25 mouse cellular contexts compared by ENCODE assay signal in the genomic region with DNA sequence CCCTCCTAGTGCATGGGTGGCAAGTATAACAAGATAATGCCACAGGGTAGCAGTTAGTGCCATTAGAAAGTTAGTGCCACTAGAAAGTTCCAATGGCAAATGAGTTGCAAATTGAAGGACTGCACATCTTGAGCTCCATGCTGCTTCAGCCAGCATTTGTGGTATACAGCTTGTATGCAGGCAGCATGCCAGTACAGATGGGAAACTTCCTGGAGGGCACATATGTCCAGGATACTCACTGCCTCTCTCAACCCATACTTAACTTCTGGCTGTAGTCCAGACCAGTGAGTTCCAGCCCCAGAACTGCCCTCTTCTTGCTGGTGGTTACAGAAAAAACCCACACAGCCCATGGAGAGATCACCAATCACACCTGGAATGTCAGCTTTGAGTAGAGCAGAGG.
DNase-seq lines count a peak whose midpoint lies in the region; ATAC-seq lines count a peak whose summit lies in the region.
"Had no signal": no experiment of that assay in that cellular context is flagged by ENCODE, and none has a peak within 500 bp of the region (broad histone marks: within the 10 kb centered on the region; RNA-seq: fewer than 3 reads in every experiment).

No protein-coding gene starts in this region.

- ATAC-seq in forebrain, embryonic 13.5 days = 0 out of 2 replicates have a peak, but pooled peaks have one; percentile 16
- ATAC-seq in forebrain, embryonic 12.5 days (ENCODE audit: low FRiP score) = no peak
- ATAC-seq: midbrain, embryonic 15.5 days had no signal

- no peak overlapping the region for H3K9ac ChIP-seq in forebrain, embryonic 13.5 days
- H3K9ac ChIP-seq in forebrain, embryonic 12.5 days = no peak overlapping the region
- H3K9ac ChIP-seq: forebrain, embryonic 15.5 days; hindbrain, embryonic 13.5 days; limb, embryonic 15.5 days; liver, embryonic 14.5 days; lung, embryonic 14.5 days; midbrain, embryonic 15.5 days; neural tube, embryonic 13.5 days had no signal

- H3K36me3 ChIP-seq in forebrain, embryonic 13.5 days (ENCODE audit: poor library complexity, severe bottlenecking) = no peaks in the 10 kb centered on the region
- H3K36me3 ChIP-seq in forebrain, embryonic 12.5 days (replicated peaks) = no peaks in the 10 kb centered on the region
- H3K36me3 ChIP-seq: forebrain, embryonic 15.5 days; hindbrain, embryonic 13.5 days; limb, embryonic 15.5 days; midbrain, embryonic 15.5 days; neural tube, embryonic 13.5 days had no signal

- H3K27me3 ChIP-seq in forebrain, embryonic 13.5 days = no peaks in the 10 kb centered on the region
- no peaks in the 10 kb centered on the region for H3K27me3 ChIP-seq in forebrain, embryonic 12.5 days
- H3K27me3 ChIP-seq: forebrain, embryonic 15.5 days; hindbrain, embryonic 13.5 days; limb, embryonic 15.5 days; midbrain, embryonic 15.5 days; neural tube, embryonic 13.5 days had no signal

- H3K9me3 ChIP-seq in forebrain, embryonic 13.5 days (replicated peaks) = no peaks in the 10 kb centered on the region
- no peaks in the 10 kb centered on the region for H3K9me3 ChIP-seq in forebrain, embryonic 12.5 days
- H3K9me3 ChIP-seq: forebrain, embryonic 15.5 days; hindbrain, embryonic 13.5 days; limb, embryonic 15.5 days; midbrain, embryonic 15.5 days; neural tube, embryonic 13.5 days had no signal

- no peak overlapping the region for H3K27ac ChIP-seq in forebrain, embryonic 13.5 days
- H3K27ac ChIP-seq in forebrain, embryonic 12.5 days = no peak overlapping the region
- H3K27ac ChIP-seq: forebrain, embryonic 15.5 days; hindbrain, embryonic 13.5 days; layer of hippocampus, adult 2 months; limb, embryonic 15.5 days; liver, embryonic 14.5 days; midbrain, embryonic 15.5 days; neural tube, embryonic 13.5 days had no signal

- DNase-seq in kidney, postnatal 14 days = peak; percentile 3
- no peak for DNase-seq in kidney, adult 18-20 months
- peak; percentile 4 for DNase-seq in right cerebral cortex, postnatal 4 days
- DNase-seq in right cerebral cortex, adult 18-20 months = no peak
- no peak for DNase-seq in urinary bladder, adult 2 months (ENCODE audit: low spot score)
- DNase-seq: adrenal gland, postnatal 14 days; gastrocnemius, postnatal 10 days; heart, adult 11 months; kidney, adult 8-10 months; kidney, postnatal 10 days; lung, embryonic 14.5 days; lung, postnatal 36 days; retina, postnatal 1 day; thymus, postnatal 14 days had no signal

- H3K4me2 ChIP-seq in forebrain, embryonic 13.5 days = no peak overlapping the region
- no peak overlapping the region for H3K4me2 ChIP-seq in forebrain, embryonic 12.5 days
- H3K4me2 ChIP-seq: forebrain, embryonic 15.5 days; heart, embryonic 11.5 days; hindbrain, embryonic 13.5 days; limb, embryonic 15.5 days; lung, embryonic 14.5 days; midbrain, embryonic 15.5 days; neural tube, embryonic 13.5 days had no signal

- H3K4me3 ChIP-seq in forebrain, embryonic 13.5 days = no peak overlapping the region
- H3K4me3 ChIP-seq in forebrain, embryonic 12.5 days (replicated peaks) = no peak overlapping the region
- H3K4me3 ChIP-seq: forebrain, embryonic 15.5 days; hindbrain, embryonic 13.5 days; layer of hippocampus, adult 2 months; limb, embryonic 15.5 days; midbrain, embryonic 15.5 days; myocyte; neural tube, embryonic 13.5 days had no signal

- peaks cover 20% of the 10 kb centered on the region for H3K4me1 ChIP-seq in forebrain, embryonic 13.5 days
- peaks cover 6% of the 10 kb centered on the region; the same call in 1 of the 2 replicates for H3K4me1 ChIP-seq in forebrain, embryonic 12.5 days
- H3K4me1 ChIP-seq: forebrain, embryonic 15.5 days; limb, embryonic 15.5 days; midbrain, embryonic 15.5 days; neural tube, embryonic 13.5 days had no signal

Comparison
In these comparisons a context has a peak if more than half of its experiments do, and no peak if none do; other contexts are left out.
1. DNase-seq: peak in kidney, postnatal 14 days (single experiment) and right cerebral cortex, postnatal 4 days (single experiment); none in kidney, adult 18-20 months (single experiment), right cerebral cortex, adult 18-20 months (single experiment) and urinary bladder, adult 2 months (single experiment).